Mouse (Mus musculus): ENCODE results near the gene Shox2.
A peak's percentile ranks its signal among the peaks of the same experiment; 100 is the strongest.

Shox2 gene

DNA sequence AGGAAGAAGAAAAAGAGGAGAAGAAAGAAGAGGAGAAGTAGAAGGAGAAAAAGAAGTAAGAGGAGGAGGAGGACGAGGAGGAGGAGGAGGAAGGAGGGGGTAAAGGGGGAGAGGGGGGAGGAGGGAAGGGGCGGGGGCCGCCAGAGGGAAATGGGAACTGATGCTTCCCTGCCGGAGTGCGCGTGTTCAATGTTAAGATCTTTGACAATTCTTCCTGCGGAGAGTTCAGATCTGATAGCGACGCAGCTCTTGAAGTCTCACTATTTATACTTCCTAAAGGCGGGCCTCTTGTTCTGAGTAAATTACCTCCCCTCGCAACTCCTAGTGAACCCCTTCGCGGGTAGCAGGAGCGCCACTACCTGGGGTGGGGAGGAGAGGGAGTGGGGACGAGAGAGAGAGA lies at the start of gene Shox2:
Gene Shox2 (minus strand): TSS at position 66 of the 400 bp plus-strand sequence.
- peak; percentile 53 for DNase-seq (ENCODE audit: extremely low spot score, low spot score)

DNA sequence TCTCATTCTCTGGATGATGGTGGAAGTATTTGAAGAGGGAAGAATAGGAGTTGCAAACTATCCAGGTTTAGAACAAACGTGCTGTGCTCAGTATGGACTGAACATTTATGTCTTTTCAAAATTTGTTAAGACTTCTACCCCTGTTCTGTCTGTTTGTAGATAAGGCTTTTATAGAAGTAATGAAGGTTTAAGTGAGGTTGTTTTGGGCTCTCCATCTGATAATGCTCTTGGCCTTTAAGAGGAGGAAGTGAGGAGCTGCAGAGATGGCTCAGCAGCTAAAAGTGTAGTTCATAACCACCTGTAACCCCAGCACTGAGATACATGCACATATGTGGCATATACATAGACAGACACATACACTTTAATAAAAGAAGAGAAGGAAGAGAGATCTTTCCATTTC lies 15.2 kb upstream of the Shox2 start:
- no peak for DNase-seq (ENCODE audit: extremely low spot score, low spot score)

DNA sequence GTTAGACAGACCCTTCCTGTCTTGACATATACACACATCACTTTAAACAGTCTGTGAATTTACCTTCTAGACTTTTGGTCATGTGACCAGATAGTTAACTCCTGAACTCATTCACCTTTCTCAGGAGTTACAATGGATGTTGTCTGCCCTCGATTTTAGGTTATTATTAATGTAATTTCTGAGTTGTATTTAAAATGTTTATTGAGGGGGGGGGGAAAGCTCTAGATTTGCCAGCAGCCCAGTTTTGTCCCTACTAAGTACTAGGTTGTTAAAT lies 4.7 kb upstream of the Shox2 start:
- DNase-seq (ENCODE audit: extremely low spot score, low spot score), result no peak

DNA sequence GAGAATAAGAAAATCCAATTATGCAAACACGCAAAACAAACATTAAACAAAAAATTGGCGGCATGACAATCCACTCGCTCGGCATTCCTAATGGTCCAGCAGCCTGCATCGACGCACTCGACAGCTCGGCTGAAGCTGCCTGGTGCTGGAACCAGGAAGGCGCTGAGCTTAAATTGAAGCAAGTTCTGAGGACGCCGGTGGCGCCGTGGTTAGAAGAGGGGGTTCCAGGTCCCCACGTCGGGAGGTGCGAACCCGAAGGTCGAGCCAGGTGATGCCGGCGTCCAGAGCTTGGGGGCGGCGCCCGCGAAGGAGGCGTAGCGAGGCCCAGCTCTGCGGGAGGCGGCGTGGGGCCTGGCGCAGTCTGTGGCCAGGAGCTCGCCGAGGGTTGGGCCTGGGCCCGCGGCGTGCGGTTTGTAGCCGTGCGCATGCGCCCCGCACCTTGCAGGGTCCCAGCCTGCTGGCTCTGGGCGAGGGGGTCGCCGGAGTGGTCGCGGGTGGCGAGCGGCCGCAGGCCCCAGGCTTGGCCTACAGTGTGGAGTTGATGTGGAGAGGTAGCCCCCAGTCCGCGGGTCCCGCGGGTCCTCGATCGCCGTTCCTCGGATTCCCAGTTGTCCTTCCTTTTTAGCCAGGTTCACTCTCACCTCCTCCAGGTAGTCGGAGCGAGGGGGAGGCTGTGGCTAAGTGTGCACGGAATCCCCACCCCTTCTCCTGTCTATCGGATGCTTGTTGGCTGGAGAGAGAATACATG lies 4.1 kb upstream of the Shox2 start:
- peak; percentile 95 for DNase-seq (ENCODE audit: extremely low spot score, low spot score)

DNA sequence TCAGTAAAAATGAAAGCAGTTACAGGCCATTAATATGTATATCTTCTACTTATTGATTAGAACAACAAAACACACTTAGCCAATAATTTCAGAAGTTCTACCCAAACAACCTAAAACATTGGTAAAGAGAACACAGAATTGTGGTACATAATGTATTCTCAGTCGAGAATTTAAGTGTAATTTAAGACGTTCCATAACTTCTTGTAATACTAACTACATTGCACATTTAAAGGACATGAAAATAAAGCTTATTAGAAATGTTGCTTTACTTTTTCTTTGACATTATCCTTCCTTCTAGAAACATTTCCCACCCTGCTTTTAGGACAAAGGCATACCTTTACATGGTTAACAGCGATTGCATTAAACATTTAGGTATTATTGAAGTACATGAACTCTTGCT lies 1.9 kb upstream of the Shox2 start:
- no peak for DNase-seq (ENCODE audit: extremely low spot score, low spot score)

DNA sequence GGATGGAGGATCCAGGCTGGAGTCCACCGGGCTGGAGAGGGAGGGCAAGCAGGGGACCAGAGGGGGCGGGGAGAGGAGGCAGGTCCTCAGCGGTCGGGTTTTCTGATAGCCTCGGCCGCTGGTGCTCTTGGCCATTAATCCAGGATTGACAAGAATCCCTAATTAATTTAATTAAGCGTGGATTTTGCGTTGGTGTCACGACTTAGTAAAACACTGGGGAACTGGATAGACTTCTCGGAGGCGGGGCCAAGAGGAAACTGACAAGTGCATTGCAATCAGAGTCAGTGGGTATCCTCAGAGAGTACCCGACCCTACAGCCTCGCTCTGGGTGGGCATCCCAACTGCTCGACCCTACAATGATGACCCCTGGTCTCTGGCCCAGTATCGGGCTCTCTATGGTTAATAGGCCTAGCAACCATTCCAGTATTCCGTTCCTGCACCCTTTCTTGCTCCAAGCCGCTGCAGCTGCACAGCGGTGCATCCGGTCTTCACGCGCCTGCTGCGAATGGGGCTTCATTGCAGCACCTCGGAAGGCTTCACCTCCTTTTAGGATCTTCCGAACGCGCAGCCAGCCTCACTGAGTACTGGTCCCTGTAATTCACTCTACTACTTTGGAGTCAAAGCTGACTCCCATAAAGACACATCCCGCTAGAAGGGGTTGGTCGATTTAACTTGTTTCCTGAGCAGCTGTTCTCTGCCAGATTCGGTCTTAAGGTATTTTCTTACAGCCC lies 775 bp upstream of the Shox2 start:
- DNase-seq (ENCODE audit: extremely low spot score, low spot score), result peak; percentile 75

DNA sequence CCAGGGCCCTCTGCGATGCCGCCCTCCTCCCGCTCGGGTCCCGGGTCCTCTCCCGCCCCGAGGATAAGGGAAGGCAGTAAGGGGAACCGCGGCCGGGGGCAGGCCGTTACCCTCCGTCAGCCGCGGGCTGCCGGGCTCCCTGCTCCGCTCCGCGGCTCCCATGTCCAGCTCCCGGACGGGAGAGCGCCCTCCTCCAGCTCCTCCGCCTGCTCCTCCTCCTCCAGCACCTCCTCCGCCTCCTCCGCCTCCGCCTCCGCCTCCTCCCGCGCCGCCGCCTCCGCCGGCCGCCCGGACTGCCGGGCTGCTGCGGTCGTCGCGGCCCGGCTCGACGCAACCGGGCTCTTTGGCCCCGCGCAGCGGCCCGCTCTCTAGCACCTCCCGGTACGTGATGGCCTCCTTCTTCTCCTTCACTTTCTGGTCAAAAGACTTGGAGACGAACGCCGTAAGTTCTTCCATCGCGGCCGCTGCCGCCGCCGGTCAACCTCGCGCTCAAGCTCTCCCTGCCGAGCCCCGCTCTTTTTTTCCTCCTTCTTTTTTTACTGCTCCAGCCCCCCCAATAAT lies 390 bp downstream of the Shox2 start, which contains the start of gene Rsrc1:
Gene Rsrc1 (plus strand): TSS at position 290 of the 561 bp plus-strand sequence.
- DNase-seq (ENCODE audit: extremely low spot score, low spot score), result peak; percentile 82

DNA sequence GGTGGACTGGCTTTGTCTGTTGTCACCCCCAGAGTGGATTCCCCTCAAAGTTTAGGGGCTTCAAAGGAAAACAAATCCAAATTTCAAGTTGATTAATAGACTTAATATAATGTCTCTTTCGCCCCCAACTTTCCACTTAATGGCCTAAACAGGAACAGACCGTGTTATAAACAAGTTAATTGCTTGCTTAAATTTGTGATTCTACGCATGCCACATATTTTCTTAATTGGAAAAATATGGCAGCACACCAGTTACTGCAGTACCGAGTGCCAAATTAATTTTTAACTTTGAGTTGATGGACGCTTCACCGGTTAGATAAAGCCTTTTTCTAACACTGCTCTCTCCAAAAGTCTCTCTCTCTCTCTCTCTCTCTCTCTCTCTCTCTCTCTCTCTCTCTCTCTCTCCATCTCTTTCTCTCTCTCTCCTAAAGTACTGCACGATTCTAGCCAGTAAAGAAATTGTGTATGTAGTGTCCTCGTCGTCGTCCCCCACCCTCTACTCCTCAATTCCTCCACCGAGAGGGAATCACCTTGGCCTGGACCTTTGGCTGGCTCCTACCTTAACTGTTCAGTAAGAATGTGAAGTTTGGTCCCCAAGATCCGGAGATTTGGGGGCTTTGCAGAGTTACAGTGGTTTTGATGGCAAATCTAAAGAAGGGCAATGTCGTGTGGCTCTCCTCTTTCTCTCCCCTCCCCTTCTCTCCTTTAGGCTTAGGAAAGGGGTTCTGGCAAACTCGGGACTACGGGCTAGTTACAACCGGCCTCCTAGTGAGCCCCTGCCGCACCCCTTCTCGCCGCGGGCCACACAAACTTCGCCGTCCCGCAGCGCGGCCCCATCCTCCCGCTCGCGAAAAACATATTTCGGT lies 1.2 kb downstream of the Shox2 start:
- DNase-seq (ENCODE audit: extremely low spot score, low spot score), result peak; percentile 51

DNA sequence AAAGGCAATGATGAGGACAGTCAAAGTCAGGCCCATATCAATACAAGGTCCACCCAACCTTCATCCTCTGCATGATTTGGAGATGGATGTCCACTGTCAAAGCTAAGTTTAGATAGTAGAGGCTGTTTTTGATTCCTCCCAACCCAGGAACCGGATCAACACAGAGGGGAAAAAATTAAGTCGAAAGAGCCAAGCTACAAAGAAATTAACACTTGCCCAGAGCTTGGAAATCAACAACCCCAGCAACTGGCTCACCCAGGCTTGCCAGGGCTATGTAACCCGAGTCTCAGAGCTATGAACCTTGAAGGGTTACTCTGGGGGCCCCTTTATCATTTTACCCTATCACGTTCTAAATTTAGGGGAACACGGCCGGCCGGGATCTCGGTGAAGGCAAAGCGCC lies 2.1 kb downstream of the Shox2 start:
- peak; percentile 49 for DNase-seq (ENCODE audit: extremely low spot score, low spot score)

DNA sequence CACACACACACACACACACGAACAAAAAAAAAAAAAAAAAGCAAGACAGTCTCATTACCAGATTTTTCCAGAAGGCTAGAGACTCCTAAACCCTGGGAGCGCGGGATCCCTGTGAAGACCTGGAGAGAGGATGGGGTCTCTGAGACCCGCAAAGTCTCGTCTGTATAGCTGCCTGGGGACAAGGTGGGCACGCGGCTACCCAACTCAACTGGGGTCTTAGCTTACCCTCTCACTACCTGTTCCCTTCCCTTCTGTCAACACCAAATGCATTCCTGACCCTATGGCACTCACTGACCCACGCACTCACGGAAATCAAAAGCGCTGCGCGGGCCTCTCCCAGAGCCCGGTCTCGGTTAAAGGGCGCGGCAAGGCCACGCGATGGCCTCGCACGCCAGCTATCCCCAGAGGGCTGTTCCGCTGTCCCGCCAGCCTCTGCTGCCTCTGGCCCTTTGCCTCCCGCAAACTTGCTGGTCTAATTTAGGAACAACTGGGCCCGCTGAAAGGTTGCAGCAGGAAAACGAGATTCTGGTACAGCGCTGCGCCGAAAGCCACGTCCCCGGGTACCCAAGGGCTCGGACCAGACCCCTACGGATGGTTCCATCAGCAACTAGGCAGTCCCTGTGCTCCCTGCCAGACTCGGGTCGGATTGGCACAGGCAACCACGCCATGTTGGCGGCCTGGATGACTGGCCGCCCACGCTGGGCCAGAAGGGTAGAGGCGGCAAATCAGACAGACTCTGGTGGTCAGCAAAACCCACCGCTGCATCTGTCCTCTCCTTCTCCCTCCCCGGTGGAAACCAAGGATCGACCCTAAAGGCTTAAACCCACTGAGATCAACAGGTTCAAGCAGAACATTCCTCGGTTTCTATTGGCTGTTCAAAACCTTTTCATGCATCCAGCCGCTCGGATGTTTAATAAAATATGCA lies 2.9 kb downstream of the Shox2 start:
- DNase-seq (ENCODE audit: extremely low spot score, low spot score), result peak; percentile 63

DNA sequence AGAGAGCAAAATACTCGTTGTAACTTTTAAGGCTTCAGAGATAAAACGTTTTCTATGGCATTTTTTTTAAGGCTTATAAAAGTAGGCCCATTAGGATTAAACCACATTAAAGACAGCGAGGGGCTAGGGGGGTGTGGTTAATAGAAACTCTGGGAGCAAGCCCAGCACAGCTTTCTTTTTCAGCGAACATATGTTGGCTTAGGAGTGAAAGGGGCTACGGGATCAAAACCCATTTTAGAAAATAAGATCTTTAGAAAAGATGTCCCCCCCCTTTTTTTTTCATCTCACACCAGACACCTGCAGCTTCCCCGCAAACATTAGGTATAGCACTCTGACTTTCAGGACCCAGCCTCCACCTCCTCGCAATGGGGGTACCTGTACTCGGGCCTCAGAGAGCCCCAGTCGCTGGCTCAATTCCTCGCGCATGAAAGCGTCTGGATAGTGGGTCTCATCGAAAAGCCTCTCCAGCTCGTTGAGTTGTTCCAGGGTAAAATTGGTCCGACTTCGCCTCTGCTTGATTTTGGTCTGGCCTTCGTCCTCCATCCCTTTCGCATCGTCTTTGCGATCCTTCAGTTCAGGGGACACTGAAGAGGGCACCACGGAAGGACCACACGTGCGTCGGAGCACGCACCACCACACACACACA lies 3.6 kb downstream of the Shox2 start:
- DNase-seq (ENCODE audit: extremely low spot score, low spot score), result peak; percentile 60

DNA sequence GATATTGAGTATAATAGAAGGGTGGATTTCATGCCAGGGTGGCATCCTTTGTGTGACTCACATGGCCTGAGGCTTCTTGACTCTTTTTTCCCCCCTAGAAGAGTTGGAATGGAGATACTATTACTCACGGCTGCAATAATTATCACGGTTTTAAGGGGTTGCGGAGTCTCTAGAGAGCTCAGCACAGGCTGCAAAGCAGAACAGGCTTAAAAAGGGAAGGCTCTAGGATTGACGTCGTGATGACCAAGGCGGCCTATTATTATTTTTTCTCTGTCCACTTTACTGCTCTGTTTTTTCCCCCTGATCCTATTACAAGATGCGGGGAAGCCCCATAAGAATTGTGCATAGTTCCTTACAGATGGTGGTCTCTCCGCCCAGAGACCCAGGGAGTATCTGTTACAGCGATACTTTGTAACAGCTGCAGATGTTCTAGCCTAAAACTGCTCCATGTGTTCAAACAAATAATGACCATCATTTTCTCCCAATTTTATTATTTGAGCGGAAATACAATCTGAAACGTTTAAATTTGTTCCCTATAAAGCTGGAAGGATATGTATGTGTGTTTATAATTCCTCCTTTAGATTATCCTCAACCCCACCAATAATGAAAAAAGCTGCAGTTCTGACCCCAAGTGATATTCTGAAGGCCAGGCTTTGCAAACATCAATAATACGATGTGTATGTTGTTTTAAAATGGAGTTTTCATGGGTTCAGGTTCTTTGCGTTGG lies 4.5 kb downstream of the Shox2 start:
- DNase-seq (ENCODE audit: extremely low spot score, low spot score), result peak; percentile 28

DNA sequence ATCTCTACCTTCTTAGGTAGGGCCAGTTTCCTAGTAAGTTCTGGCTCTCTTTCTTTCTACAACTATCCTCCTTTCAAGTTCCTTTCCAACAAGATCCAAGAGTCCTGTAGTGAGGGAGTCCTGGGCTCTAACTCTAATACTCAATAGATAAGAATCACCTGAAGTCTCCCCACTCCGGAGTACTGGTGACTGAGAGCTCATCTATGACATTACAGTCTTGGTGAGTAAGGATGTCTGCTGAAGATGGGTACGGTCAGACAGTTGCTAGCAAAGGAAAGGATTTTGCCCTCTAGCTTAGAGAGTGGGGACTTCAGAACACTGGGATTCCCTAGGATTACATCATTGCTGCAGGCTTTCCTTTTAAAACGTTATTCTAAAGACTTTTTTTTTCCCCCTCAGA lies 7.1 kb downstream of the Shox2 start:
- DNase-seq (ENCODE audit: extremely low spot score, low spot score), result peak; percentile 30

DNA sequence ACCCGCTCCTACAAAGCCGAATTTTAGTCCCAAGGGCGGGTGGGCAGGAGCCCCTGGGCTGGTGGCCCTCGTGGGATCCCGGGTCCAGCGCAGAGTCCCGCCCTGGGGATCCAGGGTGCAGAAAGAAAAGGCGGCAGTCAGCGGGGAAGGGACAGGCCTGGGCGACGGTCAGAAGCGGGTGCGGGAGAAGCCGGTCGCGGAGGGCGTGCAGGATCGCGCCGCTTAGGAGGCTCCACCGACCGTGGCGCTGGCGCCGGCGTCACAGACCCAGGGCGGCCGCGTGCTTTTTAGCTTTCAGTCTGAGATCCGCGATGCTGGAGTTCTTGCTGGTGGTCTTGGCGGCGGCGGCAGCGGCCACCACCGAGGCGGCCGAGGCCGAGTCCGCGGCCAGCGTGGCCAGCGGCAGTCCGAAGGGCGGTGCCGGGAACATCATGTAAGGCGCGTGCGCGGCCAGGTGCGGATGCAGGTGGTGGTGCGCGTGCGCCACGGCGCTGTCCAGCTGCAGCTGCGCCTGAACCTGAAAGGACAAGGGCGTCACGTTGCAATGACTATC lies 8.1 kb downstream of the Shox2 start:
- DNase-seq (ENCODE audit: extremely low spot score, low spot score), result peak; percentile 82

DNA sequence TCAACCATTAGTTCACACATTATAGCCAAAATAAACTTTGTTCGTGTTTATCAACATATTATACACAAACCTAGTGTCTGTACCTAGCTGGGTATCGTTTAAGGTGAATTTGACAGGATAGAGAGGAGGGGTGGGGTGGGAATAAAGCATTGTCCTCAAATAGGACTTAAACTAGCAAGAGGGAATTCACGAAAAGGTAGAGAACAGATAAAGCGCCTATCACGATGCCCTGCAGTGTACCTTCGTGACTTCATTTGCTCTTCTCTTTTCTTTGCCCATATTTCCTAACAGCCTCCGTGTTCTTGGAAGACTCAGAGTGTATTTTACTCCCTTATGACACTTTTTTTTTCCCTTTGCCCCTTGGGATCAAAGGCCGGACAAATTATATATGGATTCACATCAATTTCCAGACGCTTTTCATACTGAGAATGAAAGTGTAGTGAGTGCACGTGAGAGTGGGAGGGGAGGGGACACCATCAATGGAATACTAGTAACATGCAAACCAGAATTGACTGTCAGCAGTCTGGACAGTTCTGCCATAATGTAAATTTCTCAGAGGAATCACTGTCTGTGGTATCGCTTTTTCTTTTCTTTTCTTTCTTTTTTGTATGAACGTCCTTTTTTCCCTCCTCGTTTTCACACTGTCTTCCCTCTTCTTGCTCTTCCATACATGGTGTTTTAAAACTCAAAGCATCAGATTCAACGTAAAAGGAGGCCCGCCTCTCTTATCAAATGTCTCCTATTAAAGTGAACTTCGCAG lies 9.2 kb downstream of the Shox2 start:
- DNase-seq (ENCODE audit: extremely low spot score, low spot score), result no peak

DNA sequence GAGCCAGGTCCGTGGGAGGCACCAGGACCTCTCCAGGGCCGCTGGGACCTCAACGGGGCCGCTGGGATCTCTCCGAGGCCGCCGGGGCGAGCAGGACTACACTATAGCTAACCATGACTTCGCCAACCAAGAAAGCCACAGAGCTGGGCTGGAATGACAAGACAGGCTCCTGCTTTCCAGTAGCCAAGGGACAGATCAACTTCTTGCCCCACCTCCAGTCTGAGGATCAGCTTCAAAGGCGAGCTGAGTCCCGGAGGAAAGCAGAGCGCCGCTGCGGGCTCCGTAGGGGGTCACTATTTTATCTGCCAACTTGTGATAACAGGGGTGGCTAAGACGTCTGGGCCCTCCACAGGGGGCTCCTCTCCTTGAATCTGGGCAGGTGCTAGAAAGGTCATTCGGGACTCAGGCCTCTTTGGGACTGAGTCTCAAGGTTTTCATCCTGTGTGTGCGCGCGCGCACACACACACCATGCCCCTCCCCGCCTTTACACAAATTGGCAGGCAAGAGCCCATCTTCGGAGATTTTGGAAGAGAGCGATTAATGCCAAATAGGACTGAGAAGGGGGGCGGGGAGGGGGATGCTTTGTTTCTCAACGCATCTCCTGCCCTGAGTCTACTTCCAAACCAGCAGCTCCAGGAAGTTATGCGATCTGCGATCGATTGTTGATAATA lies 10.8 kb downstream of the Shox2 start:
- DNase-seq (ENCODE audit: extremely low spot score, low spot score), result peak; percentile 55

DNA sequence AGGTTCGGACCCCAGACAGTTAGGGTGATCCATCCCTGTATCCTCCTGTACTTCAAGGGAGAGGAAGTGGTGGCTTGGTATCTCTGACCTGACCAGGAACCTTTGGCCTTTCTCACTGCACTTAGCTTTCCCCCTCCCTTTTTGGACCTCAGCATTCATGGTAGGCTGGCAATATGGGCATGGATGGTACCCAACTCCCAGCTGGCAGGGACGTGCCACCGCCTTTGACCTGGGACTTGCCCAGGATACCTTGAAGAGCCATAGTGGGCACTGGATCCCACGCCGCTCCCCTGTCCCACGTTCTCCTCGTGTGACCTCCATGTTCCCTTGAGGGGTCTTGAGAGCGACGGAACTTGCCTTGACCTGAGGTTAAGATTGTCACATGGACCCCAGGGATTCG lies 11.3 kb downstream of the Shox2 start:
- peak; percentile 36 for DNase-seq (ENCODE audit: extremely low spot score, low spot score)

DNA sequence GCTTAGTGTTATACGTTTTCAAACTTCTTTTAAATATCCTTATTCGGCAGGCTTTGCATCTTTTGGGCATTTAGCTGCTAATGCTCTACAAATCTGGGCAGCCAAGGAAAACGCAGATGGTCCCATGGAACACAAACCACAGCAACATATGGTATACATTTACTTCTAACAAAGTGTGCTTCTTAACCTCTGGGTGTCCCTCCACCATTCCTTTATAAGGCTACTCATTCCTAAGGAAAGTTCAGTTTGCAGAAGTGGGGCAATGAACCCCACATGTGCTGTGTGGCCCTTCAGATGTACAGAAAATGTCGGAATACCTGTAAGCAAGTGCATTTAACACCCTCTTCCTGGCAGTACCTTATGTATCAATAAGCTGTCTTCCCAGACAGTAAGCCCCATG lies 14.1 kb downstream of the Shox2 start:
- no peak for DNase-seq (ENCODE audit: extremely low spot score, low spot score)

Data from neural tube, embryonic 10.5 days (tissue).